Mouse (Mus musculus) kidney, postnatal 0 days (tissue): ENCODE results near the gene Dlg1. TPM values are rescaled to one million over a fixed set of nuclear protein-coding genes. Genes with fewer than 3 reads are reported as not detected.

Experiments
- ATAC-seq: fragments of 200-750 bp; cut with Nextera tagmentation; replicated peaks from 2 replicates; pipeline ENCODE4 v1.8.0; 2017; ENCODE audit warnings: low read depth, moderate number of reproducible peaks, moderate TSS enrichment, moderate library complexity; ENCODE audit not compliant: low FRiP score
- DNase-seq: peaks from one replicate; pipeline ENCODE4 v3.0.0-alpha.2; 2016; ENCODE audit warnings: low spot score
- H3K27ac ChIP-seq: fragments of 300-500 bp; sonication (generic); 2 replicates; pipeline ENCODE4 v1.5.1; 2014; ENCODE audit warnings: mild to moderate bottlenecking
- H3K27me3 ChIP-seq: fragments of 300-500 bp; sonication (generic); 2 replicates; pipeline ENCODE4 v1.6.1; 2014; ENCODE audit warnings: low read length, mixed read lengths; ENCODE audit not compliant: insufficient read depth
- H3K36me3 ChIP-seq: fragments of 300-500 bp; sonication (generic); 2 replicates; pipeline ENCODE4 v1.6.1; 2014; ENCODE audit warnings: low read length, mixed read lengths; ENCODE audit not compliant: insufficient read depth
- H3K4me1 ChIP-seq: fragments of 300-500 bp; sonication (generic); replicated peaks from 2 replicates; pipeline ENCODE4 v1.6.1; 2014; ENCODE audit warnings: antibody characterized with exemption, low read length, mixed read lengths; ENCODE audit not compliant: insufficient read depth
- H3K4me2 ChIP-seq: fragments of 300-500 bp; sonication (generic); 2 replicates; pipeline ENCODE4 v1.6.1; 2014; ENCODE audit warnings: mild to moderate bottlenecking, low read length, moderate library complexity, mixed read lengths
- H3K4me3 ChIP-seq: fragments of 300-500 bp; sonication (generic); replicated peaks from 2 replicates; pipeline ENCODE4 v1.5.1; 2014; ENCODE audit warnings: low read depth, low read length
- H3K9ac ChIP-seq: fragments of 300-500 bp; sonication (generic); 2 replicates; pipeline ENCODE4 v1.6.1; 2014; ENCODE audit warnings: low read depth, low read length
- H3K9me3 ChIP-seq: fragments of 300-500 bp; sonication (generic); replicated peaks from 2 replicates; pipeline ENCODE4 v1.6.1; 2016; ENCODE audit warnings: low read length, inconsistent platforms, mixed read lengths
- CTCF ChIP-seq: IDR thresholded peaks from 2 replicates; pipeline ENCODE4 v1.5.1; 2016; ENCODE audit warnings: antibody characterized with exemption, low read depth, mild to moderate bottlenecking, moderate library complexity
- WGBS: fragments of 180-500 bp; shearing (Covaris S2); extraction: QIAGEN DNeasy Blood & Tissue Kit; methylation state at CpG from one replicate; pipeline ENCODE4 v1.1.7; 2014; 5-methylcytosine and 5-hydroxymethylcytosine counted together
- polyA plus RNA-seq: library from polyadenylated mRNA; unstranded; fragments of >200 nt; fragmentation: Nextera tagmentation; extraction: Ambion mirVana; gene quantifications from 2 replicates; pipeline ENCODE4 v1.2.1, GENCODE M21; 2015

The Dlg1 gene
- polyA plus RNA-seq, 1 experiment from 2014 or later = 19.3 TPM

- Histone ChIP-seq H3K9me3 (no peaks in the 10 kb centered on the region), H3K9ac (no peak overlapping the region), H3K27me3 (no peaks in the 10 kb centered on the region), H3K4me2 (no peak overlapping the region), H3K4me1 (no peaks in the 10 kb centered on the region), H3K36me3 (no peaks in the 10 kb centered on the region), H3K27ac (no peak overlapping the region), H3K4me3 (no peak overlapping the region)
- ATAC-seq = no peak
- 74% methylated on average over 6 of the region's 6 CpGs for WGBS
- no peak for DNase-seq
- TF ChIP-seq CTCF = no peak
These were observed 261.1 kb downstream of the Dlg1 start for GRCm38 (mm10) chr16:31924368-31924767.

Other genes starting within 250 kb of the Dlg1 start
- gene Bdh1, start 241.2 kb upstream of the Dlg1 start, polyA plus RNA-seq = 79.7 and 88.8 TPM in 2 replicates
- gene Meltf, start 215.4 kb downstream of the Dlg1 start, polyA plus RNA-seq = 0.98 and 1.0 TPM in 2 replicates